Mouse (Mus musculus) heart, embryonic 13.5 days (tissue): ENCODE measurements around the gene Mb. TPM values are rescaled to one million over a fixed set of nuclear protein-coding genes. Genes with fewer than 3 reads are reported as not detected.

ENCODE experiments used
- ATAC-seq: fragments of 200-750 bp; cut with Nextera tagmentation; 2 replicates; pipeline ENCODE4 v1.8.0; 2017; ENCODE audit warnings: moderate TSS enrichment; ENCODE audit not compliant: insufficient number of reproducible peaks, low FRiP score, low TSS enrichment; ENCODE audit errors: extremely low read depth
- H3K27ac ChIP-seq: fragments of 300-500 bp; sonication (generic); replicated peaks from 2 replicates; pipeline ENCODE4 v1.5.1; 2015; ENCODE audit warnings: moderate library complexity, mild to moderate bottlenecking, inconsistent platforms
- H3K27me3 ChIP-seq: fragments of 300-500 bp; sonication (generic); replicated peaks from 2 replicates; pipeline ENCODE4 v1.6.1; 2015; ENCODE audit warnings: mild to moderate bottlenecking, inconsistent platforms
- H3K36me3 ChIP-seq: fragments of 300-500 bp; sonication (generic); 2 replicates; pipeline ENCODE4 v1.6.1; 2015; ENCODE audit warnings: mild to moderate bottlenecking, inconsistent platforms
- H3K4me1 ChIP-seq: fragments of 300-500 bp; sonication (generic); 2 replicates; pipeline ENCODE4 v1.6.1; 2015; ENCODE audit warnings: inconsistent platforms
- H3K4me2 ChIP-seq: fragments of 300-500 bp; sonication (generic); 2 replicates; pipeline ENCODE4 v1.6.1; 2015; ENCODE audit warnings: inconsistent platforms, mild to moderate bottlenecking, moderate library complexity
- H3K4me3 ChIP-seq: fragments of 300-500 bp; sonication (generic); 2 replicates; pipeline ENCODE4 v1.5.1; 2015; ENCODE audit warnings: moderate library complexity, mild to moderate bottlenecking, inconsistent platforms
- H3K9ac ChIP-seq: fragments of 300-500 bp; sonication (generic); 2 replicates; pipeline ENCODE4 v1.6.1; 2015; ENCODE audit warnings: inconsistent platforms, mild to moderate bottlenecking, moderate library complexity
- H3K9me3 ChIP-seq: fragments of 300-500 bp; sonication (generic); 2 replicates; pipeline ENCODE4 v1.6.1; 2016; ENCODE audit warnings: inconsistent platforms
- WGBS: fragments of 180-500 bp; shearing (Covaris S2); methylation state at CpG from one replicate; pipeline ENCODE4 v1.1.7; 2015; ENCODE audit warnings: mixed read lengths; 5-methylcytosine and 5-hydroxymethylcytosine counted together
- polyA plus RNA-seq: library from polyadenylated mRNA; unstranded; fragments of >200 nt; fragmentation: Nextera tagmentation; extraction: Ambion mirVana; gene quantifications from 2 replicates; pipeline ENCODE4 v1.2.1, GENCODE M21; 2015

Mb gene
- polyA plus RNA-seq, 1 experiment from 2014 or later, result 519 TPM

- ATAC-seq, result no peak
- no peaks in the 10 kb centered on the region for H3K36me3 ChIP-seq
- WGBS, result 68% methylated on average over 5 of the region's 5 CpGs
- H3K4me3 ChIP-seq, result no peak overlapping the region
- no peak overlapping the region for H3K27ac ChIP-seq
- H3K9me3 ChIP-seq, result no peaks in the 10 kb centered on the region
- H3K27me3 ChIP-seq, result no peaks in the 10 kb centered on the region
- H3K4me1 ChIP-seq, result peaks cover 11% of the 10 kb centered on the region
- no peak overlapping the region for H3K4me2 ChIP-seq
- H3K9ac ChIP-seq, result no peak overlapping the region
Observed at GRCm38 (mm10) chr15:76976619-76977018, 73.9 kb downstream of the Mb start.

DNA sequence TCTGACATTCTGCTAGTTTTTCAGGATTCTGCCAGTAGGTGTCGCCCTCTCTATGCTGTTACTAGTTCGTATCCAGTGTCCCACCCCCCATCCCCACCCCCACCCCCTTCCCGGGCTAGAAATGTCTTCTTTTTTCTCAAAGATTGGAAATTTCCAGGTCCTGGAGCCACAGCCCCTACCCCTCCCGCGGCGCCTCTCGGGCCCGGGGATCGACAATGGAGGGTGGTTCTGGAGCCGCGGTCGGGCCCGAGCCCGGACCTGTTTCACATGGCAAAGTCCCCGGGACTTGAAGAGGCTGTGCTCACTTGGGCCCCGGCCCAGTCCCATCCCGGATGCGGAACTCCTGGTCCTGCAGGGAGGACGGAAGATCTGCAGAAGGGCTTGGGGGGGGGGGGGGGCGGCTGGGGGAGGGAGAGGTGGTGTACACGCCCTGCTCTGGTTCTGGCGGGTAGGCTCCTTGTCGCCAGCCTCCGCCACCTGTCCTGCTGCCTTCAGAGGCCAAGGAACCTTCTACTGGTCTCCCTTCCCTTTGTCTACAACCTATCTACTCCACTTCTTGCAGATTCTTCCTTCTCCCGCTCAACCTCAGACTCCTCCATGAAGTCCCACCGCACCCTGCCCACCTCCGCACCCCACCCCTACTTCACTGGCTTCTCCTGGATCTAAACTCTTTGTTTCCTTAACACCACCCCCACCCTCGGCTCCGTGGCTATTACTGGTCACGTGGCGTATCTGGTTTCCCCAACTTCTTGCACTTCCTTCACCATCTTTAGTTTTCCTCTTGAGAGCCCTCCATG lies 76.4 kb downstream of the Mb start:
- H3K4me1 ChIP-seq, result peaks cover 6% of the 10 kb centered on the region
- H3K9me3 ChIP-seq, result no peaks in the 10 kb centered on the region
- peak overlapping the region; percentile 87 for H3K9ac ChIP-seq
- no peaks in the 10 kb centered on the region for H3K27me3 ChIP-seq
- peak overlapping the region; percentile 62 for H3K4me3 ChIP-seq
- 6% methylated on average over 29 of the region's 31 CpGs for WGBS
- no peaks in the 10 kb centered on the region for H3K36me3 ChIP-seq
- H3K27ac ChIP-seq, result peak overlapping the region; percentile 77
- peak; percentile 31; the same call in 1 of the 2 replicates for ATAC-seq
- peak overlapping the region; percentile 79 for H3K4me2 ChIP-seq

GRCm38 (mm10) chr15:76973272-76973854 lies 77.1 kb downstream of the Mb start:
- no peaks in the 10 kb centered on the region for H3K36me3 ChIP-seq
- no peaks in the 10 kb centered on the region for H3K9me3 ChIP-seq
- no peak for ATAC-seq
- WGBS, result 28% methylated on average over 8 of the region's 8 CpGs
- peak overlapping the region; percentile 87; the same call in 1 of the 2 replicates for H3K9ac ChIP-seq
- H3K27ac ChIP-seq, result no peak overlapping the region
- peak overlapping the region; percentile 62 for H3K4me3 ChIP-seq
- peak overlapping the region; percentile 79; the same call in 1 of the 2 replicates for H3K4me2 ChIP-seq
- no peaks in the 10 kb centered on the region for H3K27me3 ChIP-seq
- peaks cover 6% of the 10 kb centered on the region for H3K4me1 ChIP-seq

GRCm38 (mm10) chr15:76972661-76973060 lies 77.8 kb downstream of the Mb start:
- Histone ChIP-seq H3K4me3 (no peak overlapping the region), H3K9ac (no peak overlapping the region), H3K9me3 (no peaks in the 10 kb centered on the region), H3K4me1 (peaks cover 6% of the 10 kb centered on the region), H3K27ac (no peak overlapping the region), H3K4me2 (no peak overlapping the region), H3K36me3 (no peaks in the 10 kb centered on the region), H3K27me3 (no peaks in the 10 kb centered on the region)
- no peak for ATAC-seq
- 73% methylated on average over 4 of the region's 4 CpGs for WGBS

Other genes starting within 250 kb of the Mb start
- gene Zfp251, start 179.2 kb downstream of the Mb start, polyA plus RNA-seq, result 14.3 and 14.9 TPM in 2 replicates
- gene Zfp7, start 171.4 kb downstream of the Mb start, polyA plus RNA-seq, result 4.1 and 4.7 TPM in 2 replicates
- 0.75 TPM in 1 of 2 replicates, not detected in the other for gene Gm49527, start 171.3 kb downstream of the Mb start, polyA plus RNA-seq
- 6.1 and 7.7 TPM in 2 replicates for gene Zfp647, start 125.2 kb downstream of the Mb start, polyA plus RNA-seq
- gene 1110038F14Rik, start 102.2 kb downstream of the Mb start, polyA plus RNA-seq, result 39.6 and 45.5 TPM in 2 replicates
- 0.06 and 0.15 TPM in 2 replicates for gene Apol6, start 5.9 kb downstream of the Mb start, polyA plus RNA-seq